Mouse (Mus musculus) thymus, adult 2 months (tissue): ENCODE data around the gene Actn1.

Source experiments
- CTCF ChIP-seq: fragments of 200-500 bp; IDR thresholded peaks from 2 replicates; pipeline ENCODE4 v1.5.1; 2012; ENCODE audit warnings: mild to moderate bottlenecking, control low read depth, low read length, moderate library complexity, borderline replicate concordance; ENCODE audit not compliant: control insufficient read depth, poor library complexity, insufficient read depth; ENCODE audit errors: extremely low read depth
- POLR2A ChIP-seq: fragments of 200-500 bp; IDR thresholded peaks from 2 replicates; pipeline ENCODE4 v1.6.1; 2012; ENCODE audit warnings: mild to moderate bottlenecking, low read length, control low read depth, moderate library complexity; ENCODE audit not compliant: control insufficient read depth, poor library complexity, insufficient read depth; ENCODE audit errors: extremely low read depth

- TF ChIP-seq CTCF (no peak), POLR2A (no peak)
Observed at GRCm38 (mm10) chr12:80220260-80221038, 39.7 kb downstream of the Actn1 start.
